Mouse (Mus musculus) cerebellum, adult 11 months (tissue): ENCODE data around the gene Smurf1.
A peak's percentile ranks its signal among the peaks of the same experiment; 100 is the strongest.

ENCODE experiments used
- DNase-seq: peaks from one replicate; pipeline ENCODE4 v3.0.0; 2022

Gene Smurf1

DNA sequence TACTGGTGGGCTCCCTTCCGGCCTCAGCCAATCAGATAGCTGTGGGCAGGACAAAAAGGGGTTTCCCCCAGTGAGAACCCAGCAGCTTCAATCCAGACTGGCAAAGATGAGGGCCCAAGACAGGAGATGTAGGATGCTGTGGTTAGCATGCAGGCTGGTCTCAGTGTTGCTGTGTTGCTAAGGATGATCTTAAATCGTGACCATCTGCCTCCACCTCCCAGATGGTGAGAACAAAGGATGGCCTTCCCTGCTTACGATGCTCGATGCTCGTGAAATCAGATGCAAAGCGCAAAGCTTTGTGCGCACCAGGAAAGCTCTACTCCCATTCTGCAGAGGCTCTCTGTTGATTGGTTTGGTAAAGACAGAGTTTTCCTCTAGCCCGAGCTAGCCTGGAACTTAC lies 104.7 kb downstream of the Smurf1 start:
- DNase-seq = no peak

DNA sequence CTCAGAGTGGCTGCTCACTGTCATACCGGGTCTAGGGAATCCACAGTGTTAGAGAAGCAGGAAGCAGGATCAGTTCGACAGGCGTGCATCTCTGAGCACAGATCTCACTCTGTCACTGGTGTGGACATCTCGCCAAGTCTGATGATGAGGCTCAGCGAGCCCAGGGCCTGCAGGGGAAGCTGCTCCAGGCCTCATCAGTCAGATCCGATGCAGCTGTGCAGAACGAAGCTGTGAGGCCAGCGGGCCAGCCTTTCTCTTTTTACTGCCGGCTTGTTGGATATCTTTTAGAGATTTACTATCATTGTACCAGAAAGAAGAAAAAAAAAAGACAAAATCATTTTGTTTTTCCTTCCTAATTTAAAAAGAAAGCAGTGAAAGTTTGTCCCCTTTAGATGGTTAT lies 106.4 kb downstream of the Smurf1 start:
- no peak for DNase-seq

DNA sequence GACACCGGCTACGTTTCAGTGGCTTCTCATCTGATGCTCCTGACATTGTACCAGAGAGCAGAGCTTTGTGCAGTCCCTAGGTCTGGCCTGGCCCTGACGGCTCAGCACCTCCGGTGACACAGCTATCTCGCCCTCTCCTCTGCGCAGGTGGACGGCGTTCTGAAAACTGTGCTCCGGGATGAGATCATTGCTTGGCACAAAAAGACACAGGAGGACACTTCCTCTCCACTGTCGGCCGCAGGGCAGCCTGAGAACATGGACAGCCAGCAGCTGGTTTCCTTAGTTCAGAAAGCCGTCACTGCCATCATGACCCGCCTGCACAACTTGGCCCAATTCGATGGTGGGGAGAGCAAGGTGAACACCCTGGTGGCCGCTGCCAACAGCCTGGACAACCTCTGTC lies 107.1 kb downstream of the Smurf1 start:
- DNase-seq = no peak

DNA sequence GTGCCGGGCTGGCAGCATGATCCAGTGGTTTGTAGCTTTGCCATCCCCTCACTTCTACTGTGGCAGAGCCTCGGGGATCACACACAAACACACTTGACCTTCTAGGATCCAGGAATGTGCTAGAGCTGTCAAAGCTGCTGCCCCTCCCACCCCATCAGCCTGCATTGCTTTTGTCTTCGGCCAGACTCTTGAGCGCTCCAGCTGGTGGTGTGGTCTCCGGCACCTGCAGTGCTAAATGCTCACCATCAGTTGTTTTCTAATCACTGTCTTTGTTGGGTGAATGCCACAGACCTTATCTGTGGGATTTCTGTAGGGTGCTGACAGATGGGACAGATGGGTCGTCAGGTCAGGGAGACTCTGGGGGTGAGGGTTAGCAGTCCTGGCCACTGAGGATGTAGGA lies 109.7 kb downstream of the Smurf1 start:
- no peak for DNase-seq

DNA sequence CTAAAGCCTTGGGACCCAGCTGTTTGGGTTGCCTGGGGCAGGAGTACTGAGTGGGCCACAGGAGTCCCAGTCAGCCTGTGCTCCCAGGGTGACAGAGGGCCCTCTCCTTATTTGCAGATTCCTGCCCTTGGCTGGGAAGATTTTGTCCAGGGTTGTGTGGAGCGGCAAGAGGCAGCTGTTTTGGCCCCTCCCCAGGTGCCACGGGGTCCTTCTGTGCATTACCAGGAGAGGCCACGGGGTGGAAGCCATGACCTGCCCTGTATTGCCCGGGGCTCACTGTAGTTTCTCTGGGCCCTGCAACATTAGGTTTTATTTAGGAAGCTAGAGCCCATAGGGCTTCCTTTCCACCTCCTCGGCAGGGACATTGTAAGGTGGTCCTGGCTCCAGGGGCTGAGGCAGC lies 111.7 kb downstream of the Smurf1 start:
- DNase-seq = no peak

DNA sequence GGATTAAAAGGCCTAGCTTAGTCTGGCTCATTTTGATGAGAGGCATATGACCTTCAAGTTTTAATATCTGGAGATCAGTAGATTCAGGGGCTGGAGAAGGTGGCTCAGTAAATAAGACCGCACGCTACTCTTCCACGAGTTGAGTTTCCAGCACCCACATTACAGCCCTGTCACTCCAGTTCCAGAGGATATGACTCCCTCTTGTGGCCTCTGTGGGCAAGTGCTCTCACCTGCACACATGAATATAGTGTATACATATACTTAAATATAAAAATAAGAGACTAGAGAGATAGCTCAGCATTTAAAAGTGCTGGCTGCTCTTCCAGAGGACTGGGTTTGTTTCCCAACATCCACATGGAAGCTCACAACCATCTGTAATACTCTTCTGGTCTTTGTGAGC lies 113.8 kb downstream of the Smurf1 start:
- no peak for DNase-seq

DNA sequence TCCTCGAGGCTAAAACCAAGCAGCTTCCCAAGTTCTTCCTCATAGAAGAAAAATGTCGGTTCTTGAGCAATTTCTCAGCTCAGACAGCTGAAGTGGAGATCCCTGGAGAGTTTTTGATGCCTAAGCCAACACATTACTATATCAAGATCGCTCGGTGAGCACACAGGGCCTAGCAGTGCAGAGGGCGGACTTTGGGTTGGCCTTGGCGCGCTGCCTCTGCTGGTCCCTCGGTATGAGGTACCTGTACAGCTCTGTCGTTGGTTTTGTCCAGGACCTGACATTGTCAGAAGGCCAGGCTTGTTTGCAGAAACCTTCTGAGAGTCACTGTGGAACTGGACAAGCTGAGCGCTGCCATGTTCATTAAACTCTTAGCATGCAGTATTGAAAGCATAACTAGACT lies 115.7 kb downstream of the Smurf1 start:
- no peak for DNase-seq

DNA sequence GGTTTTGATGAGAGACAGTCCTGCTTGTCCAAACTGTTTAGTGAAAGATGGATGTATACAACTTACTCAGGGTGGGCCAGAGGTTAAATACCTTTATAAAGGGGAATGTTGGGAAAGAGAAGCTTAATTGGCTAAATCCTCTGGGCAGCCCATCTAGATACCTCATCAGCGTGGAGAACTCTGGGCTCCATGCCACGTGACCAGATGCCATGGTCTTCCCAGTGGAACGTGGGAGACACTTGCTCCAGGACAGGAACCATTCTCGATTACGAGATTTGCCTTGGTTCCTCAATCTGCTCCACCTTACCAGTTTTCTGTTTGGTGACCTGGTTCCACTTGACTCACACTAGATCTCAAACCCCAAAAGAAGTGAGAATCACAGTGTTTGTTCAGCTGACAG lies 116.9 kb downstream of the Smurf1 start:
- no peak for DNase-seq

DNA sequence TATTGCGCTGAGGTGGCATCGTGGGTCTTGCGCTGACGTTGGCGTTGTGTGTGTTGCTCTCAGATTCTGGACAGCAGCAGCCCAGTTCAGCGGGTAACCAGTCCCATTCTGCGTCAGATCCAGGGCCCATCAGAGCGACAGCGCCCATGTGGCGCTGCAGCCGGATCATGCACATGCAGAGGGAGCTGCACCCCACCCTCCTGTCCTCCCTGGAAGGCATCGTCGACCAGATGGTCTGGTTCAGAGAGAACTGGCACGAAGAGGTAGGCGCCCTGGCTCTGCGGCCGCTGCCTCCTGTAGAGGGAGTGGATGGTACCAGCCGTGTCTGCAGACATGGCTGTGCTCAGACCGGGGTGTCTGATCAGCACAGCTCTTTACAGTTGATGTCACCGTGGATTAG lies 120.3 kb downstream of the Smurf1 start:
- peak; percentile 81 for DNase-seq

DNA sequence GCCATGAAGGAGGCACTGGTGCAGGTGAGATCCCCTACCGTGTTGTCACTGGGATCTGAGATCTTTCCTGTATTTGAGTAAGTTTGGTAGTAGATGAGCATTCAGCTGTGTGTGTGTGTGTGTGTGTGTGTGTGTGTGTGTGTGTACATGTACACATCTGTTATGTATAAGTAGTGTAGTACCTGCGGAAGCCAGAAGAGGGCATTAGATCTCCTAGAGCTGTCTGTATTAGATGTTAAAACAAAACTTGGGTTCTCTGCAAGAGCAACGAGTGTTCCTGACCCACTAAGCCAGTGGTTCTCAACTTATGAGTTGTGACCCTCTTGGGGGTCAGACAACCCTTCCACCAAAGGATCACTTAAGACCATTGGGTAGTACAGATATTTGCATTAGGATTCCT lies 129.5 kb downstream of the Smurf1 start:
- no peak for DNase-seq

DNA sequence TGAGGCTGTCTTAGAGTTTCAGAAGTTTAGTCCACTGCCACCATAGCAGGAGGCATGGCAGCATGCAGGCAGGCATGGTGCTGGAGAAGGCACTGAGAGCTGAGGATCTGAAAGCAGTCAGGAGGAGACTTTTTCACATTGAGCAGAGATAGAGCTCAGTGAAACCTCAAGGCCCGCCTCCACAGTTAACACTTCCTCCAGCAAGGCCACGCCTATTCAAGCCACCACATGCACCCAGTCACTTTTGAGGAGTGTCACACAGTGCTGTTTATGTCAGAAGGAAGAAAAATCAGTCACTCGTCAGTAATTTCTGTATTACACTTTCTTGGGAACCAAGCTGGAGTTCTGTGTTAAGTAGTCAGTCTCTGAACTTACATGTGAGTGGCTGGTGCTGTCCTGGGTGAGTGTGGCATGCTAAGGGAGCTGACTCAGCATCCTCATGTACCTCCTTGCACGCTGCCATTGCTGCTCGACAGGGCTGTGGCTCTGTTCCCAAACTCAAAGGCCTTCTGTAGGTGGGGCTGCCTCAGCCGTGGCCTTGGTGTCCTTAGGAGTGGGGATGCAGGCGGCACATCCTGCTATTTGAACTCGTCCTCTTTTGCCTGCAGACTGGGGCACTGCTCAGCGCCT lies 133.7 kb downstream of the Smurf1 start:
- no peak for DNase-seq

DNA sequence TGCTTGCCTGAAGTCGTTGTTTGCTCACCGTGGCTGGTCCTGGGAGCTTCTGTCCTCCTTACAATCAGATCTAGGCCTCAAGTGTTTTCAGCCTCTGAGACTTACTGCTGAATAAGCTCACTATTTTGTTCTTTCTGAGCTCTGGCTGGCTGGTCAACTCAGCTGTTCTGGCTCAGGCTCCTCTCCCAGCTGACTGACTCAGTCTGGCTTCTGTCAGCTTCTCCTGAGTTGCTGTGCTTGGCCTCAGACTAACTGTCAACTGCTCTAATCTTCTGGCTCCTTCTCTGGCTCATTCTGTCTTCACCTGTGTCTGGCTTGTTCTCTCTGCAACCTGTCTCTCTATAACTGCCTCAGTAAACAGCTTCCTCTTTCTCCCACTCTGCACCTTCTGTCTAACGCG lies 136.0 kb downstream of the Smurf1 start:
- DNase-seq = no peak

DNA sequence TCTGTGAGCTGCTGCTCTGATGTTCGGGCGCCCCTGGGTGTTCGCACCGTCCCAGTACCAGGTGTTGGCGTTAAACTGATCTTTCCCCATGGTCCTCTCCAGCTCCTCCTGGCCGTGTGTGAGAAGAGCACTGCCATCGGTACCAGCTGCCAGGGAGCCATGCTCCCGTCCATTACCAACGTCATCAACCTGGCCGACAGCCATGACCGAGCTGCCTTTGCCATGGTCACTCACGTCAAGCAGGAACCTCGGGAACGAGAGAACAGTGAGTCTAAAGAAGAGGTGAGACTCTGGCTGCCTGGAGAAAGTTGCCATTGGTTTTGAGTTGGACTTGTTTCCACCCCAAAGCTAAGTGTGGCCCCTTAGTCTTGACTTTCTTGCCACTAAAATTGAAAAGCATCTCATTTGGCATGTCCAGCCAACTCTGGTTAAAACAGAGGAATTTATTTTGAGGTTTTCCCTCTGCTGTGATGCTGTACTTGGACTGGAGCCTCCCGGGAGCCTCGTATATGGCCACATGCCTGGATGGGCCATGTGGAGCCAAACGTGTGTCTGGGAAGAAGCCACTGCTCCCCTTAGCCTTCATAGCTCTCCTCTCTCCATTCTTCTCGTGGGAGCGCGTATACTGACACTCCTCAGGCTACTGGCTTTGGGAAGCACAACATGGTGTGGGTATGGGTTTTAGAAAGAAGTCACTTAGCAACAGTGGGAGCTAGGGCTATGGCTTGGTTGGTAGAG lies 137.1 kb downstream of the Smurf1 start:
- DNase-seq = peak; percentile 56
